Comparison of ENCODE assay signal across 10 mouse cellular contexts in genomic region chr16:85110428-85110827, GRCm38 (mm10).
A peak's percentile ranks its signal among the peaks of the same experiment; 100 is the strongest.
DNase-seq lines count a peak whose midpoint lies in the region; ATAC-seq lines count a peak whose summit lies in the region.
"Had no signal": no experiment of that assay in that cellular context is flagged by ENCODE, and none has a peak within 500 bp of the region (broad histone marks: within the 10 kb centered on the region; RNA-seq: fewer than 3 reads in every experiment).

No protein-coding gene starts in this region.

- no peak for DNase-seq in frontal cortex, postnatal 10 days (ENCODE audit: low spot score in 2 of 2)
- peak; percentile 52 for DNase-seq in lung, postnatal 10 days
- no peak for DNase-seq in lung, adult 18-20 months
- DNase-seq in layer of hippocampus, postnatal 10 days (ENCODE audit: low spot score in 2 of 2), result peak; percentile 37 to 48
- peak; percentile 25 for DNase-seq in right cerebral cortex, postnatal 14 days
- DNase-seq in adrenal gland, postnatal 4 days (ENCODE audit: low spot score in 2 of 2), result no peak
- DNase-seq: cerebellum, adult 11 months; thymus, postnatal 4 days had no signal

- peak; percentile 70 for ATAC-seq in frontal cortex, adult (ENCODE audit: low TSS enrichment)
- no peak for ATAC-seq in megakaryocyte, adult 5-6 weeks (ENCODE audit: poor library complexity, severe bottlenecking)

Comparison
In these comparisons a context has a peak if more than half of its experiments do, and no peak if none do; other contexts are left out.
1. DNase-seq: peak in lung, postnatal 10 days (single experiment), layer of hippocampus, postnatal 10 days (2 of 2) and right cerebral cortex, postnatal 14 days (single experiment); none in frontal cortex, postnatal 10 days (0 of 2), lung, adult 18-20 months (0 of 2) and adrenal gland, postnatal 4 days (0 of 2).